ENCODE assay signal across 17 mouse cellular contexts in genomic region chr16:7292985-7293805, GRCm38 (mm10).
"Had no signal": no experiment of that assay in that cellular context is flagged by ENCODE, and none has a peak within 500 bp of the region (broad histone marks: within the 10 kb centered on the region; RNA-seq: fewer than 3 reads in every experiment).

No protein-coding gene starts in this region.

- ATAC-seq: lung, postnatal 0 days had no signal

- H3K4me1 ChIP-seq: kidney, embryonic 15.5 days; limb, embryonic 10.5 days; liver, embryonic 15.5 days; stomach, embryonic 15.5 days had no signal

- H3K36me3 ChIP-seq: kidney, embryonic 15.5 days; limb, embryonic 10.5 days; liver, embryonic 15.5 days; midbrain, embryonic 12.5 days; stomach, embryonic 15.5 days had no signal

- H3K9me3 ChIP-seq: kidney, embryonic 15.5 days; limb, embryonic 10.5 days; liver, embryonic 15.5 days; midbrain, embryonic 12.5 days; stomach, embryonic 15.5 days had no signal

- H3K27ac ChIP-seq: kidney, embryonic 15.5 days; left cerebral cortex, adult 2 months; limb, embryonic 10.5 days; liver, embryonic 15.5 days; midbrain, embryonic 12.5 days; stomach, embryonic 15.5 days had no signal

- H3K9ac ChIP-seq: kidney, embryonic 15.5 days; liver, embryonic 15.5 days; midbrain, embryonic 12.5 days; stomach, embryonic 15.5 days had no signal

- H3K27me3 ChIP-seq: kidney, embryonic 15.5 days; liver, embryonic 15.5 days; midbrain, embryonic 12.5 days; stomach, embryonic 15.5 days had no signal

- H3K4me3 ChIP-seq: kidney, embryonic 15.5 days; left cerebral cortex, adult 2 months; limb, embryonic 10.5 days; liver, embryonic 15.5 days; midbrain, embryonic 12.5 days; stomach, embryonic 15.5 days had no signal

- H3K4me2 ChIP-seq: kidney, embryonic 15.5 days; liver, embryonic 11.5 days; liver, embryonic 15.5 days; midbrain, embryonic 12.5 days; stomach, embryonic 15.5 days had no signal

- DNase-seq: kidney, adult 2 months; kidney, postnatal 14 days; lung, adult 2 months; lung, postnatal 4 days; retina, postnatal 1 day; right cerebral cortex, postnatal 4 days; spleen, adult 18-20 months; thymus, adult 2 months; thymus, postnatal 25 days had no signal
